Mouse (Mus musculus) heart, embryonic 15.5 days (tissue): ENCODE results near the gene Arl13b. TPM values are rescaled to one million over a fixed set of nuclear protein-coding genes. Genes with fewer than 3 reads are reported as not detected.

Source experiments
- ATAC-seq: fragments of 200-750 bp; cut with Nextera tagmentation; replicated peaks from 2 replicates; pipeline ENCODE4 v1.8.0; 2017; ENCODE audit warnings: low read depth, moderate TSS enrichment; ENCODE audit not compliant: insufficient number of reproducible peaks, insufficient read depth, low FRiP score
- H3K27ac ChIP-seq: fragments of 300-500 bp; sonication (generic); 2 replicates; pipeline ENCODE4 v1.5.1; 2015; ENCODE audit warnings: mild to moderate bottlenecking, inconsistent platforms
- H3K27me3 ChIP-seq: fragments of 300-500 bp; sonication (generic); 2 replicates; pipeline ENCODE4 v1.6.1; 2015; ENCODE audit warnings: inconsistent platforms
- H3K36me3 ChIP-seq: fragments of 300-500 bp; sonication (generic); 2 replicates; pipeline ENCODE4 v1.6.1; 2015; ENCODE audit warnings: mild to moderate bottlenecking, inconsistent platforms
- H3K4me1 ChIP-seq: fragments of 300-500 bp; sonication (generic); replicated peaks from 2 replicates; pipeline ENCODE4 v1.6.1; 2015; ENCODE audit warnings: inconsistent platforms
- H3K4me2 ChIP-seq: fragments of 300-500 bp; sonication (generic); 2 replicates; pipeline ENCODE4 v1.6.1; 2015; ENCODE audit warnings: inconsistent platforms, mild to moderate bottlenecking, moderate library complexity
- H3K4me3 ChIP-seq: fragments of 300-500 bp; sonication (generic); 2 replicates; pipeline ENCODE4 v1.5.1; 2015; ENCODE audit warnings: mild to moderate bottlenecking, inconsistent platforms
- H3K9ac ChIP-seq: fragments of 300-500 bp; sonication (generic); 2 replicates; pipeline ENCODE4 v1.6.1; 2015; ENCODE audit warnings: mild to moderate bottlenecking, inconsistent platforms
- H3K9me3 ChIP-seq: fragments of 300-500 bp; sonication (generic); replicated peaks from 2 replicates; pipeline ENCODE4 v1.6.1; 2016; ENCODE audit warnings: inconsistent platforms
- WGBS: fragments of 180-500 bp; shearing (Covaris S2); methylation state at CpG from one replicate; pipeline ENCODE4 v1.1.7; 2015; ENCODE audit warnings: mixed read lengths; 5-methylcytosine and 5-hydroxymethylcytosine counted together
- polyA plus RNA-seq: library from polyadenylated mRNA; unstranded; fragments of >200 nt; fragmentation: Nextera tagmentation; extraction: Ambion mirVana; gene quantifications from 2 replicates; pipeline ENCODE4 v1.2.1, GENCODE M21; 2015

Gene Arl13b
- polyA plus RNA-seq, 1 experiment from 2014 or later = 10.8 TPM

GRCm38 (mm10) chr16:62813790-62814189 is 33.0 kb downstream of the Arl13b start:
- Histone ChIP-seq H3K27me3 (no peaks in the 10 kb centered on the region), H3K4me3 (no peak overlapping the region), H3K9ac (no peak overlapping the region), H3K27ac (no peak overlapping the region), H3K9me3 (no peaks in the 10 kb centered on the region), H3K4me1 (no peaks in the 10 kb centered on the region), H3K36me3 (no peaks in the 10 kb centered on the region), H3K4me2 (no peak overlapping the region)
- no peak for ATAC-seq
- 80% methylated on average over 5 of the region's 5 CpGs for WGBS

DNA sequence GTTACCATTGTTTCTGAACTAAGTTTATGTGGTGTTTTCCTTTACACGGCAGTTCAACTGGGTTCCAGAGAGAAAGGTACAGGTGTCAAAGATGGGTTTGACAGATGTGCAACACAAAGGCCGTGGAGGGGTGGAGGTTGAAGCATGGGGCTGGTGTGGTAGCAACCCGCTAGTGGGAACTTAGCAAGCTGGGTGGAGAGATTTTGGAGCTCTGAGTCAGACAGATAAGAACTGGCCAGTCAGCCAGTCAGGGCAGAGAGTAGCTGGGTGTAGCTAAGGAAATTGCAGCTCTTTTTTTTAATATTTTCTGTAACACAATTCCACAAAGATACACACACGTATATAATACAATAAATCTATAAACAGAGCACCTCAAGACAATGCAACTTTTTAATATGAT is 36.0 kb downstream of the Arl13b start:
- Histone ChIP-seq H3K27me3 (no peaks in the 10 kb centered on the region), H3K9ac (no peak overlapping the region), H3K27ac (no peak overlapping the region), H3K4me1 (no peaks in the 10 kb centered on the region), H3K36me3 (no peaks in the 10 kb centered on the region), H3K4me2 (no peak overlapping the region), H3K9me3 (no peaks in the 10 kb centered on the region), H3K4me3 (no peak overlapping the region)
- WGBS = 68% methylated on average over 4 of the region's 4 CpGs
- ATAC-seq = no peak

GRCm38 (mm10) chr16:62807249-62807979 is 39.4 kb downstream of the Arl13b start:
- H3K4me2 ChIP-seq = no peak overlapping the region
- no peak overlapping the region for H3K27ac ChIP-seq

GRCm38 (mm10) chr16:62804621-62805020 is 42.2 kb downstream of the Arl13b start:
- Histone ChIP-seq H3K27ac (no peak overlapping the region), H3K36me3 (peaks cover 7% of the 10 kb centered on the region), H3K4me3 (no peak overlapping the region), H3K27me3 (no peaks in the 10 kb centered on the region), H3K4me2 (no peak overlapping the region), H3K9ac (no peak overlapping the region), H3K4me1 (peaks cover 4% of the 10 kb centered on the region; the same call in 1 of the 2 replicates), H3K9me3 (no peaks in the 10 kb centered on the region)
- WGBS = 96% methylated on average over 3 of the region's 3 CpGs
- no peak for ATAC-seq

More at GRCm38 (mm10) chr16:62807249-62807979, 39.4 kb downstream of the Arl13b start:
- Histone ChIP-seq H3K9ac (no peak overlapping the region), H3K27me3 (no peaks in the 10 kb centered on the region), H3K9me3 (no peaks in the 10 kb centered on the region), H3K4me1 (no peaks in the 10 kb centered on the region), H3K36me3 (no peaks in the 10 kb centered on the region), H3K4me3 (no peak overlapping the region)
- no peak for ATAC-seq
- WGBS = 63% methylated on average over 8 of the region's 8 CpGs

DNA sequence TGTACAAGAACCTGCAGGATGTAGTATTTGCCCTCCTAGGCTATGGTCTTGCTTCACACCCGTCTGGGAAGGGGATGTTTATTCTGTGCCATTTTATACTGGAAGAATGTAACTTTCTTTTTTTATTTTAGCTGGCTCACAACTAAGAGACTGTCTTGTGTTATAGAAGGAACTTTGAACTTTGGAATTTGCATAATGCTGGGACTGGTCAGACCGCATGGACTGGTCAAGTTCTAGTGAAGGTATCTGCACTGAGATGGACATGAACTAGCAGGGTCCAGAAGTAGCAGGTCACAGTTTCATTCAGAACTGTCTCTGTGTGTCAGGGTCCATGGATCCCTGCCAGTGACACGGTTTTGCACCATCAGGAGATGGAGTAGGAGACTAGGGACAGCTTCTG is 47.0 kb downstream of the Arl13b start:
- Histone ChIP-seq H3K9me3 (no peaks in the 10 kb centered on the region), H3K9ac (no peak overlapping the region), H3K4me3 (no peak overlapping the region), H3K4me2 (no peak overlapping the region), H3K4me1 (peaks cover 6% of the 10 kb centered on the region; the same call in 1 of the 2 replicates), H3K27me3 (no peaks in the 10 kb centered on the region), H3K36me3 (peaks cover 7% of the 10 kb centered on the region), H3K27ac (peak overlapping the region; percentile 51; the same call in 1 of the 2 replicates)
- ATAC-seq = no peak
- 77% methylated on average over 3 of the region's 3 CpGs for whole genome bisulfite sequencing

DNA sequence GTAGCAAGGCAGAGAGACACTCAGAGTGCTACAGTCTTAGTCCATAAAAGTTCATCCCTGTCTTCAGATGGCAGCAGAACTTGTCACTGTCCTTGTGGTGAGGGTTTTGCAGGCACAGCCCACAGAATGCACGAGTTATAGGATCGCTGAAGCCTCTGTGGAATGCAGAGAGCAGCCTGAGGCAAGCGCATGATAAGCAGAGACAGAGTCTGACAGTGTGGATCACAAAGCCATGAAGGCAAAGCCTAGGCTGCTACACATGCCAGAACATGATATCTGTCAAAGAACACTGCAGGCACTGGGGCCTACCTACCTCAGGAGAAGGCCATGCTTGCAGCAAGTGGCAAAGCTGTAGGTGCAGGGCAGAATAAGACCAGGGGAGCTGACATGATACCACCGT is 47.4 kb downstream of the Arl13b start:
- ATAC-seq = peak; percentile 27; the same call in 1 of the 2 replicates
- H3K27me3 ChIP-seq = no peaks in the 10 kb centered on the region
- H3K4me2 ChIP-seq = no peak overlapping the region
- peaks cover 6% of the 10 kb centered on the region; the same call in 1 of the 2 replicates for H3K4me1 ChIP-seq
- H3K9me3 ChIP-seq = no peaks in the 10 kb centered on the region
- H3K36me3 ChIP-seq = peaks cover 7% of the 10 kb centered on the region
- peak overlapping the region; percentile 51 for H3K27ac ChIP-seq
- 38% methylated on average over 4 of the region's 4 CpGs for WGBS
- no peak overlapping the region for H3K4me3 ChIP-seq
- no peak overlapping the region for H3K9ac ChIP-seq

DNA sequence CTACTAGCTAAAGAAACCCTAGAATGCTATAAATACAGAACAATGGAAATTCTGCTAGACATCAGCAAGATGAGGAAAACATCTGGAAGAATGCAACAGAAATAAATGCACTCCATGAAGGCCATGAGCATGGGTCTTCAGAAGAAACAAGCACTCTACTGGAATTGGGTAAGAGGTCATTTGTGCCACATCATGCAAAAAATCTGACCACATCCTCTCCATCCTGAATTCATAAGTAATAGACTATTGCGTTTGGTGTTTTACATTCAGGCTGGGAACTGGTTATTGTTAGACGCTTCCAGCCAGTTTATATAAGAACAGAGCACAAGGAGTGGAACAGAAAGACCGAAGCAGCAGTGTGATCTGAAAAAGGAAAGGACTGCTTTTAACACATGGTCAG is 48.0 kb downstream of the Arl13b start:
- Histone ChIP-seq H3K4me3 (no peak overlapping the region), H3K4me2 (no peak overlapping the region), H3K27ac (peak overlapping the region; percentile 51; the same call in 1 of the 2 replicates), H3K9ac (no peak overlapping the region), H3K9me3 (no peaks in the 10 kb centered on the region), H3K36me3 (peaks cover 7% of the 10 kb centered on the region), H3K4me1 (peaks cover 6% of the 10 kb centered on the region; the same call in 1 of the 2 replicates), H3K27me3 (no peaks in the 10 kb centered on the region)
- ATAC-seq = no peak
- WGBS = 86% methylated on average over 3 of the region's 3 CpGs

DNA sequence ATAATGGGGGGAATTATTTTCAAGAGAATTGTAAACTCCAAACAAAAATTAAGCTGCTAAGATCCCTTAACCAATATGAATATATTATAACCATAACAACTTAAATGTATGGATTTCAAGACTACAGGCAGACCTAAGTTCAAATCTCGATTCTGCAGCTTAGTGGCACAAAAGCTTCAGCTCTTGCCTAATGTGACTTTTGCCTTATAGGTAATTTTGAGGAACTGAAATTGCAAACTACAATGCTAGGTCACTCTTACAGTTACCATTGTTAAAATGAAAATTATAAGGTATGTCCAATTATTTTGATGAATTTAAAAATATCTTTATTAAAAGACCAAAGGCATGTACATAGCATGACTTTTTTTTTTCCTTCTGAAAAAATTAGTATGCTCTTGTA is 50.2 kb downstream of the Arl13b start:
- Histone ChIP-seq H3K36me3 (peaks cover 2% of the 10 kb centered on the region; the same call in 1 of the 2 replicates), H3K9me3 (no peaks in the 10 kb centered on the region), H3K27me3 (no peaks in the 10 kb centered on the region), H3K4me2 (no peak overlapping the region), H3K4me3 (no peak overlapping the region), H3K9ac (no peak overlapping the region), H3K4me1 (peaks cover 6% of the 10 kb centered on the region; the same call in 1 of the 2 replicates), H3K27ac (no peak overlapping the region)
- ATAC-seq = no peak
- WGBS = 75% methylated on average over 1 of the region's 1 CpGs

GRCm38 (mm10) chr16:62786621-62787331 is 60.1 kb downstream of the Arl13b start, which contains the start of gene Nsun3:
Gene Nsun3, minus strand, starts transcription at chr16:62786818.
- WGBS = 2% methylated on average over 41 of the region's 41 CpGs
- peak; percentile 95 for ATAC-seq

DNA sequence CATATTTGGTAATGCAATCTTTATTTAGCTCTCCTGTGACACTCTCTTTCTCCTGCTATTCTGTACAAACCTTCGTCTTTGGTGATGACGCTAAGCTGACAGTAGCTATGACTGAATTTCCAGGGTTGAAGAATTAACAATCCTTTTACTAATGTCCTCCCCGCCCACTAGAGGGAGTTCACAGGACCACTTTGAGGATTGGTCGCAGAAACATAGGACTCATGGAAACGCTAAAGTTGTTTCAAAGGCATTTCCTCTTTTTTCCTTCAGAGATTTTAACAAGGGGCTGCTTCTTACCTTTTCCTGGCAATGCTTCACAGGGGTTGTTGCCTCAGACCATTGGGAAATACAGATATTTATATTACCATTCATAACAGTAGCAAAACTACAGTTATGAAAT is 64.6 kb downstream of the Arl13b start:
- no peaks in the 10 kb centered on the region for H3K36me3 ChIP-seq
- no peaks in the 10 kb centered on the region for H3K9me3 ChIP-seq
- ATAC-seq = no peak
- H3K4me2 ChIP-seq = no peak overlapping the region
- no peak overlapping the region for H3K9ac ChIP-seq
- no peak overlapping the region for H3K4me3 ChIP-seq
- H3K27me3 ChIP-seq = no peaks in the 10 kb centered on the region
- peaks cover 7% of the 10 kb centered on the region for H3K4me1 ChIP-seq
- WGBS = 49% methylated on average over 5 of the region's 5 CpGs
- H3K27ac ChIP-seq = no peak overlapping the region

More at GRCm38 (mm10) chr16:62786621-62787331, 60.1 kb downstream of the Arl13b start, which contains the start of gene Nsun3:
- no peaks in the 10 kb centered on the region for H3K27me3 ChIP-seq
- H3K4me1 ChIP-seq = peaks cover 7% of the 10 kb centered on the region
- peak within 1 kb of the TSS; percentile 96 for H3K27ac ChIP-seq
- H3K4me3 ChIP-seq = peak within 1 kb of the TSS; percentile 87
- H3K9me3 ChIP-seq = no peaks in the 10 kb centered on the region
- H3K4me2 ChIP-seq = peak within 1 kb of the TSS; percentile 67
- peak within 1 kb of the TSS; percentile 85 for H3K9ac ChIP-seq
- no peaks in the 10 kb centered on the region for H3K36me3 ChIP-seq

- Histone ChIP-seq H3K4me1 (no peaks in the 10 kb centered on the region), H3K36me3 (peaks cover 3% of the 10 kb centered on the region; the same call in 1 of the 2 replicates), H3K9me3 (no peaks in the 10 kb centered on the region), H3K4me3 (no peak overlapping the region), H3K27me3 (no peaks in the 10 kb centered on the region), H3K4me2 (no peak overlapping the region), H3K9ac (no peak overlapping the region), H3K27ac (no peak overlapping the region)
- ATAC-seq = no peak
- 84% methylated on average over 10 of the region's 10 CpGs for WGBS
These were observed 68.6 kb downstream of the Arl13b start for GRCm38 (mm10) chr16:62778282-62778681.
